Mouse (Mus musculus) T-helper 17 cell (primary cell): ENCODE measurements around the gene 4933416C03Rik.

Experiments
- in situ Hi-C, 2 experiments: fragments of 300-600 bp; cut with MboI, MseI; formaldehyde crosslinking; loops; 1 replicate in 1 of 2; 2 replicates in 1 of 2; pipeline ENCODE4 v1.15.1; 2025; ENCODE audit warnings: high pct_unique_total_duplicates in 2 of 2

The 4933416C03Rik gene

DNA sequence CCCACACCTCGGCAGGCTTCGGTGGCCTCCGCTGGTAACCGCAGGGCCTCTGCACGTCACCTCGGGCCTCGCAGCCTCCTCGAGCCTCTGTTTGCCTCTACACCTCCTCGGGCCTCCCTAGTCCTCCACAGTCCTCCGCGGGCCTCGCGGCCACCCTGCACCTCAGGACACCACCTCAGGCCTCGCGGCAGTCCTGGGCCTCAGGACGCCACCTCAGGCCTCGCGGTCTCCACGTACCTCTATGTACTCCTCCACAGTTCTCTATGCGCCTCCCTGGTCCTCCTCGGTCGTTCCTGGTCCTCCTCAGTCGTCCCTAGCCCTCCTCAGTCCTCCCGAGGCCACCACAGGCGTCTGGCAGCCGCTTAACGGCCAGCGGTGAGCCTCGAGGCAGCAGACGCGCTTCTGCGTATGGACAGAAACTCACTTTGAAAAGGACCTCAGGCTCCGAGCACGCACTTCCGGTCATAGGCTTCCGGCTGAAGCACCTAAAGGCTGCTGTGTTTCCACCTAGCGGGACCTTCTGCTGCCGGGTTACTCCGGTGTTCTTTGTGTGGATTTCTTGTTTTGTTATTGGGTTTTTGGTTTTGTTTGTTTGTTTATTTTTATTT, at the start of gene 4933416C03Rik:
Gene 4933416C03Rik, minus strand, starts transcription at position 51 of the 608 bp plus-strand sequence.
- in situ Hi-C loops = no loop called here

- in situ Hi-C loops = no loop called here
Observed at GRCm38 (mm10) chr10:116162338-116162737, 48.6 kb upstream of the 4933416C03Rik start.

DNA sequence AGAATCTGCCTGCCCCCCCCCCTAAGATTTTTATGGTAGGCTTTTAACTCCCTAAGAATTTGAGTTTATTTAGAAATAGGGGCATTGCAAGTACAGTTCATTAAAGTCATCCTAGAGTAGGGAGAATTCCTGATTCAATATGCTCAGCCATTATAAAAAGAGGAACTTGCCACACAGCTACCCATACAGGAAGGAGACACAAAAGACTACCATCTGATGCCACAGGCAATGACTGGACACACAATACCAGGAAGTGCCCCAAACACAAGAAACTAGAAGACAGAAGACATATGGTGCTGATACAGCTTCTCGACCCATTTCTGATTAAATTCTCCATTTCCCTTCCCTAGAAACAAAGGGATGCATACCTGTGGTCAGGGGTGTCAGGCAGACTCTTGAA, 43.0 kb upstream of the 4933416C03Rik start:
- in situ Hi-C loops = no loop called here

DNA sequence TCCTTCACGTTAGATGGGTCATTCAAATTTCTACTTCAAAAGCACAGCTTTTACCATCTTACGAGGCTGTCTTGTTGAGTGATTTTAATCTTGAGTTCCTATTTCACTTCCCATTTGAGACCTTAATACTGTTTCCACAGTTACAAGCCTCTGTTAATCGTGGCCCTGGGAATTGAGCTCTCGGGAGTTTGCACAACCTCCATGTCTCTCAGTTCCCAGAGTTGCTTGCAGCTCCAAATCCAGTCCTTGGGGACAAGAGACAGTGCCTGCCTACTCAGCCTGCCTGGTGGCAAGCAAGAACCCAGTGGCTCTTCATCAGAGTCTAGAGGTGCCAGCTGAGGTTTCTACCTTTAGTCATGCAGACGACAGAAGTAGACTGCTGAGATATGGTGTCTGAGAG, 41.0 kb upstream of the 4933416C03Rik start:
- in situ Hi-C loops = no loop called here

DNA sequence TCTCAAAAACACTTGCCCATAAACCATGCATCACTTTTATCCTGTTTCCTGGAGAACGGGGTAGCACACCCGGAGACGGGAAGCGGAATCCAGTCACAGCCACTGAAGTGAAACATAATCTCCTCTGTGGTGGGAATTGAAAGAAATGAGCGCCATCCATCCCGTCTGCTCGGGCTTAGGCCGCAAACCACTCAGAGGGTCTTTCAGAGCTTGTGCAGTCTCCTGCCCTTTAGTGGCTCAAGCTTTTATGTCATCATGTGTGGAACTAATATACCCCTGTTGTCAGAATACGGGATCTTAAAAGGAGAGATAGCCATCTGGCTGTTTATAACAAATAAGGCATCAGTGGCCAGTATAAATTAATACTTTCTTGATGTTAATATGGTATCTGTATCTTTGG, 32.4 kb upstream of the 4933416C03Rik start:
- in situ Hi-C loops = no loop called here

DNA sequence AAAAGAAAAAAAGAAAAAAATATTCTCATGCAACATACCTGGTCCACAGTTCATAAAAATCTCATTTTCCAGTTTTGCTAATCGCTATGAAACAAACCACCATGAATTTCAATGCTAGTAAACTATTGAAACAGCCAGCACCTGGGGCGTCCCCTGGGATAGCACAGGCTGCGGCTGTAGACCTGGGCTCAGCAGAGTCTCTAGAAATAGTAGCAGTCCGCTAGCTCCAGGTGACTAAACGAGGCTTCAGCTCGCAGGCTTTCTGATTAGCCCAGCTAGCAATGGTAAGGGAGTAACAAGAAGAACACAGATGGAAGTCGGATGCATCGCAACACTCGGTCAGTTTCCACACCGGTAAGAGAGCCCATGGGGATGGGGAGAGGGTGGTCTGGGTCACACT, 30.0 kb upstream of the 4933416C03Rik start:
- in situ Hi-C loops = no loop called here

DNA sequence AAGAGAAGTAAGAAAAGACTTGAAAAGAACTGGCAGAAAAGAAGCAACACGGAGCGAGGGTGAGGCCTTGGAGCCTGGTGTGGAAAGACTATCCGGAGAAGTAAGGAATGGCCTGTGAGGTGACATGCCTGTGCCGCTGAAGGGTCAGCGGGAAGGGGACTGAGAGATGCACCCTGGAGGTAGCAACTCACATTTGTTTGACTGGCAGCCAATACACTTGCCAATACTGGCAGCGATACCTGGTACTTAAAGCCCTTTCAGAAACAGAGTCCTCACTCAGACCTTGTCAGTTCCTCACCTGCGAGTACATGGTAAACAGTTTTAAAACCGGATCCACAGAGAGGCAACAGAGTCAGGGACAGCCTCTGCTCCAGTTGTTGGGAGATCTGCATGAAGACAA, 26.5 kb upstream of the 4933416C03Rik start:
- in situ Hi-C loops = no loop called here

DNA sequence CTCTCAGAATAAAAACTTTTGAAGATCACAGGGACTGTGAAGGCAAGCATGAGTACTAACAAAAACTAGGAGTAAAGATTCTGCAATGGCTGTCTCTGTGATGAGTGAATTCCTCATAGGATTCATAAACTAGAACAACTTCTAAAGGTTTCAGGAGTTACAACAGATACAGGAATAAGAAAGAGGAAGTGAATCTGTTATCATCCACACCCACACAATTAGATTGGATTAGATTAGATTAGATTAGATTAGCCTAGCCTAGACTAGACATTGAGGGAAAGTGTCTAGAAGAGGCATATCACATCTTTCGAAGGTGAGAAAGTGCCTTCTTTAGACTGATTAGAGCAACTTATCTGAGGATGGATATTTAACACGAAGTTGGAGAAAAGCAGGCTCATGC, 21.5 kb upstream of the 4933416C03Rik start:
- in situ Hi-C loops = no loop called here

GRCm38 (mm10) chr10:116132233-116132632, 18.5 kb upstream of the 4933416C03Rik start:
- in situ Hi-C loops = no loop called here

DNA sequence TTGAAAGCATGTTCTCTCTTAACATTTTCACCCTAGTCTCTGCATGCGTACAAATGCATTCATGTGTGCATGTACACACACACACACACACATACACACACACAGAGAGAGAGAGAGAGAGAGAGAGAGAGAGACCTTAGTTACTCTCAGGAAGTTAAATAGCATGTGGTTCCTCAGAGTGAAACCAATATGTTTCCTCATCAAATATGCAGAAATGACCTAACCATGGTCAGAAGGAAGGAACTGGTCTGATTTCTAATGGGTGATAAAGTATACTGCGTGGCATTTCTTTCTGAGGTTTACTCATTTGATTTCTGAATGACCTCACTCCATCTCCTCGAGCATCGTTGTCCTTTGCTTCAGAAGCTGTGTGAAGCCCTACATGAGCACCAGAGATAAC, 17.5 kb upstream of the 4933416C03Rik start:
- in situ Hi-C loops = no loop called here

GRCm38 (mm10) chr10:116130401-116130800, 16.7 kb upstream of the 4933416C03Rik start:
- in situ Hi-C loops = no loop called here

GRCm38 (mm10) chr10:116125364-116125763, 11.6 kb upstream of the 4933416C03Rik start:
- in situ Hi-C loops = no loop called here

DNA sequence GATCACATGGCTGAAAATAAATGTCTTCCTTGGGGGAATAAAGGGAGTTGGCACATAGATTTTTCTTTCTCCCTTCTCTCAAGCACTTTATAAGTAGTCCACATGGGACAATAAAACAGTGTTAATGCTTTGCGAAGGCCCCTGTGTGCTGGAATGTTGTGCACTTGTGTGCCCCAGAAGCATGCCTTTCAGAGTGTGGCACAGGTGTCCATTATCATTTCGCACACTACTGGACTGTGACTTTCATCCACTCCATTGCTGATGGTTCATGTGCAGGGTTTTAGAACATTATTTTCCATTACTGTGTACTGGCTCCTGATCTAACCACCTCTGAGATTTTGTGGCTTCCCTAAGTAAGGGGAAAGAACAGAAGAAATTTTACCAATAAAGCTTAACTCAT, 10.1 kb upstream of the 4933416C03Rik start:
- in situ Hi-C loops = no loop called here

DNA sequence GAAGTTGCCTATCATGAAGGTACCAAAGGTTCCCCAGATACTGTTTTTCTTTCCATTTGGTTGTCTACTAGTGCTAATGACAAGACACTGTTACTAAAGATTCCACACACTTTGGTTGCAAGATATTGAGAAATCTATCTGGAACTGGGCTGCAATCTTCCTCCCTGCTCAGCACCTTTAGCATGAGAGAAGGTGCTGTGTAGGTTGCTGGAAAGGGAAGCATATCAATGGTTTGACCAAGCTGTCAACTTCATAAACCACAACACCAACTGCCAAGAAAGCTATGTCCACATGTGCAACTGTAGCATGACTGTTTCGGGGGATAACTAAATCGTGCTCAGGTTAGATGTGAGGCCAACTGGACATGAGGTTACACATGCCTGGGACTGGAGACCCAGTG, 7.7 kb upstream of the 4933416C03Rik start:
- in situ Hi-C loops = no loop called here

DNA sequence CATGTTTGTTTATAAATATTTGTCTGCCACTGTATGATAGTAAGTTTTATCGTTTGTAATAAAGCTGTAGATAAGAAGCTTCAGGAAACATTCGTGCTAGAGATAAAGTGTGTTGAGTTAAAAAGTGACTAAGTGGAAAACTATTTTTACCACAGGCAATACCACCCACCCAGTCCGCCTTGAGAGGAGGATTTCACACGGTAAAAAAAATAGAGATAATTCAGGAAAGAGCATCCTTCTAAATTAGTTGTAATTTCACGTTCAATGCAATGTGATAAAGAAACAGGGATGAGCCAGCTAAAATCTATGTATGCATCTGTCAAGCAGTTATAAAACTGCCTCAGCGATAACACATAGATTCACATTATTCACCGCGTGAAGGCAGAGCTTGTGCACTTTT, 3.3 kb upstream of the 4933416C03Rik start:
- in situ Hi-C loops = loop anchor here in 1 of 2 experiments (5.0 kb wide), 1 partner anchor 70 kb away; no protein-coding TSS in a partner anchor

DNA sequence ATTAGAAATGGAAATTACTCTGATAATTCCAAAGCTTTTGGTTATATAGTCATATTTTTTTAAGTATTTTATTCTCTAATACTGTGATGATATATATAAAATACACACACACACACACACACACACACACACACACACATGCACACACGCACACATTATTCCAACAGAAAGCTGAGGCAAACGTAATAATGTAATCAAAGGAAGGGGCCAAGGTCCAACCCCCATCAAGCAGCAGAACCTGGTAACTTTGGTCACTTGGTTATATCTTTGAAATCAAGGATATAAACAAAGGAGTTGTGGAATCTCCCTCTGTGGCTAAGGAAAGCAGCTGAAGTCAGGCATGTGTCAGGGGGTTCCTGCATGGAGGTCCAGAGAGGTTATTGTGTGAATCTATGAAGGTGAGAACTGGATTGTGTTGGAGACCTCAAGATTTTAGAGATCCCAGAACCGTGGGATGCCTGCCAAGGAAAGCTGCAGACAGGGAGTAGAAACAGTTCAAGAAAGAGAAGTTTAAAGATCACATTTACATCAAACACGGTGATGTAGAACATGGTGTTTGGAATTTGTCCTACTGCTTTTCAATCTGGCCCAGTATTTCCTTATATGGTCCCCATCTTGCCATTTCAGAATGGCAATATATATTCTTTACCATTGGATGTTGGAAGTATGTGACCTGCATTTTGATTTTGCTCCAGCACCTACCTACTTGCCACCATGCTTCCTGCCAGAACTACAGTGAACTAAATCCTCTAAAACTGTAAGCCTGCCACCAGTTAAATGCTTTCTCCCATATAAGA, 2.4 kb upstream of the 4933416C03Rik start:
- in situ Hi-C loops = loop anchor here in 1 of 2 experiments (5.0 kb wide), 1 partner anchor 71 kb away; no protein-coding TSS in a partner anchor

DNA sequence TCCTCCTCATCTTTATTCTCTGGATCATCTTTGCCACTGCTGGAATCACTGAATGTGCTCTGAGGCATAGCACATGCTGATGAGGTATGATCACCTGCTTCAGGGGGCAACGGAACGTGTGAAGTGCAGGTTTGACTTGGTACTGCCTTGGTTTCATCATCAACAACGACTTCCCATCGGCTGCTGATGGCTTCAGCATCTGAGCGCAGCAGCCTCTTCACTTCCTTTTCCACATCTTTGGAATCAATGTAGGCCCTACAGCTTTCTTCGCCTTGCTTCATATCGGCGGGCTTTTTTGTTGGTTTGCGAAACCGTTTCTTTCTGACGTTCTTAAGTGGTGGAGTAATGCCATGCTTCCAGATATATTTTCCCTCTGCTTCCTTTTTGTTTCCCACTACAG, 849 bp downstream of the 4933416C03Rik start:
- in situ Hi-C loops = no loop called here

- in situ Hi-C loops = no loop called here
Observed at GRCm38 (mm10) chr10:116108730-116109129, 5.0 kb downstream of the 4933416C03Rik start.

DNA sequence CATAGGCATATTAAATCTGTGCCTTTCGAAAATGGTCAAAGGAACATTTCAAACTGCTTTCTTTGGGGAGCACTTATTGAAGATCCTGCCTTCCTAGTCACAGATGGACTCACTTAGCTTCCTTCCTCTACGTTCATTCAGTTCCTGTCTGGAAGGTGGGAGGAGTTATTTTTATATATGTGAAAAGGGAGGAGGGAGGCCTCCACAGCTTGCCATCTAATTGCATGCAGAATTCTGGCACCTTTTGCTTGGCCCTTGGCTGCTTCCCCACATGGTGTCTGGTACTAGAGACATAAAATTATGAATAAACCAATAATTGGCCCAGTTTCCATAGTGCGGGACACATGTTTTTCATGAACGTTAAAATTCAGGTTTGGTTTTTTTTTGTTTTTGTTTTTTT, 5.5 kb downstream of the 4933416C03Rik start:
- in situ Hi-C loops = no loop called here

GRCm38 (mm10) chr10:116098470-116098869, 15.2 kb downstream of the 4933416C03Rik start:
- in situ Hi-C loops = no loop called here

- in situ Hi-C loops = no loop called here
Observed at GRCm38 (mm10) chr10:116096466-116096865, 17.3 kb downstream of the 4933416C03Rik start.

DNA sequence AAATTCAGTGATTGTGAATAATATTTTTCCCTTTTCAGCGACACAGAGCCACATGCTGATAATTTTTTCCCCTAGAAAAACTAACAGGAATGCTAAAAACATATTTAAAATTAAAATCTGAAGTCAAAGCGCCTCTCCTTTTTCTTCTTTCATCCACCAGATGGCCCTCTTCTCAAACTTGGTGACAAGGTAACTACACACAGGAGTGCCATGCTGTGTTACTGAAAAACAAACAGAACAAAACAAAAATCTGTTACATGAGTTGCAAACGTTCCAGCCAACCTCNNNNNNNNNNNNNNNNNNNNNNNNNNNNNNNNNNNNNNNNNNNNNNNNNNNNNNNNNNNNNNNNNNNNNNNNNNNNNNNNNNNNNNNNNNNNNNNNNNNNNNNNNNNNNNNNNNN, 29.8 kb downstream of the 4933416C03Rik start:
- in situ Hi-C loops = loop anchor here in 1 of 2 experiments (10.0 kb wide), 1 partner anchor 111 kb away; no protein-coding TSS in a partner anchor

DNA sequence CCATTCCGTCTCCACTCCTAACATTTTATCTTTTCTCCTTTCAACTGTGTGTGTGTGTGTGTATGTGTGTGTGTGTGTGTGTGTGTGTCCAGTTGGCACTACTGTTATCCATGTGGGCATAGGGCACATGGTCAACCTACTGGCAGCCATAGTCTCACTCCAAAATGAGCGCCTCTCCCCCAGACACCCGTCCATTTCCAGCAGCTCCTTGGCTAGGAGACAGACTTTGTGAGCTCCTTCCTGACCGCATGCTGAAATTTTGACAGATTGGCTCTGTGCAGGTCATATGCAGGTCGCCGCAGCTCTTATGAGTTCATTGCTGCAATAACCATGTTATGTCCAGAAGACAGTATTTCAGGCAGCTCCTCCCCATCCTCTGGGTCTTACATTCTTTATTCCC, 32.9 kb downstream of the 4933416C03Rik start:
- in situ Hi-C loops = loop anchor here in 1 of 2 experiments (10.0 kb wide), 1 partner anchor 114 kb away; no protein-coding TSS in a partner anchor
